Mouse (Mus musculus): ENCODE measurements around the gene Yjefn3. TPM values are rescaled to one million over a fixed set of nuclear protein-coding genes. Genes with fewer than 3 reads are reported as not detected.

Yjefn3 gene
- total and polyA plus RNA-seq, 2 experiments from 2014 or later: 10.7 to 13.3 TPM

- Histone ChIP-seq H3K27ac (peak overlapping the region; percentile 95), H3K4me2 (ENCODE audit: low read depth, low read length) (peak overlapping the region; percentile 74), H3K27me3 (ENCODE audit: insufficient read depth, low read length) (no peaks in the 10 kb centered on the region), H3K4me1 (ENCODE audit: insufficient read depth, low read length) (peaks cover 16% of the 10 kb centered on the region), H3K36me3 (ENCODE audit: insufficient read depth, low read length) (no peaks in the 10 kb centered on the region), H3K9me3 (ENCODE audit: low read length) (no peaks in the 10 kb centered on the region), H3K4me3 (ENCODE audit: low read length) (peak overlapping the region; percentile 76), H3K9ac (replicated peaks; ENCODE audit: low read length) (peak overlapping the region; percentile 73)
- TF ChIP-seq CTCF (IDR thresholded peaks at IDR 0.05; ENCODE audit: low read depth): peak; percentile 79
- DNase-seq (ENCODE audit: low spot score) (peak; percentile 97), ATAC-seq (peak; percentile 81)
- WGBS: 2% methylated on average over 41 of the region's 41 CpGs
Measured at GRCm38 (mm10) chr8:69901484-69902162, 889 bp downstream of the Yjefn3 start.

- no peak for DNase-seq (ENCODE audit: low spot score)
- H3K4me1 ChIP-seq (ENCODE audit: insufficient read depth, low read length): peaks cover 16% of the 10 kb centered on the region
- no peak for ATAC-seq
- peak overlapping the region; percentile 74 for H3K4me2 ChIP-seq (ENCODE audit: low read depth, low read length)
- no peaks in the 10 kb centered on the region for H3K9me3 ChIP-seq (ENCODE audit: low read length)
- WGBS: 18% methylated on average over 12 of the region's 12 CpGs
- H3K27me3 ChIP-seq (ENCODE audit: insufficient read depth, low read length): no peaks in the 10 kb centered on the region
- H3K4me3 ChIP-seq (ENCODE audit: low read length): peak overlapping the region; percentile 76
- no peak for TF ChIP-seq CTCF (IDR thresholded peaks at IDR 0.05; ENCODE audit: low read depth)
- H3K27ac ChIP-seq: peak overlapping the region; percentile 95
- peak overlapping the region; percentile 73 for H3K9ac ChIP-seq (replicated peaks; ENCODE audit: low read length)
- H3K36me3 ChIP-seq (ENCODE audit: insufficient read depth, low read length): no peaks in the 10 kb centered on the region
Measured at GRCm38 (mm10) chr8:69900895-69901451, 1.5 kb downstream of the Yjefn3 start.

- WGBS: 94% methylated on average over 2 of the region's 2 CpGs
- no peak for TF ChIP-seq CTCF (IDR thresholded peaks at IDR 0.05; ENCODE audit: low read depth)
- Histone ChIP-seq H3K4me1 (ENCODE audit: insufficient read depth, low read length) (peaks cover 16% of the 10 kb centered on the region), H3K27ac (no peak overlapping the region), H3K4me2 (ENCODE audit: low read depth, low read length) (peak overlapping the region; percentile 74; the same call in 1 of the 2 replicates), H3K4me3 (ENCODE audit: low read length) (no peak overlapping the region), H3K36me3 (ENCODE audit: insufficient read depth, low read length) (no peaks in the 10 kb centered on the region), H3K27me3 (ENCODE audit: insufficient read depth, low read length) (no peaks in the 10 kb centered on the region), H3K9me3 (ENCODE audit: low read length) (no peaks in the 10 kb centered on the region), H3K9ac (replicated peaks; ENCODE audit: low read length) (no peak overlapping the region)
- DNase-seq (ENCODE audit: low spot score) (no peak), ATAC-seq (no peak)
Measured at GRCm38 (mm10) chr8:69899876-69900275, 2.6 kb downstream of the Yjefn3 start.

GRCm38 (mm10) chr8:69897857-69898256 lies 4.7 kb downstream of the Yjefn3 start:
- no peak for TF ChIP-seq CTCF (IDR thresholded peaks at IDR 0.05; ENCODE audit: low read depth)
- H3K9me3 ChIP-seq (ENCODE audit: low read length): no peaks in the 10 kb centered on the region
- DNase-seq (ENCODE audit: low spot score) (no peak), ATAC-seq (no peak)
- no peak overlapping the region for H3K4me2 ChIP-seq (ENCODE audit: low read depth, low read length)
- no peak overlapping the region for H3K9ac ChIP-seq (replicated peaks; ENCODE audit: low read length)
- H3K4me1 ChIP-seq (ENCODE audit: insufficient read depth, low read length): peaks cover 8% of the 10 kb centered on the region
- H3K27me3 ChIP-seq (ENCODE audit: insufficient read depth, low read length): no peaks in the 10 kb centered on the region
- WGBS: 90% methylated on average over 6 of the region's 6 CpGs
- no peak overlapping the region for H3K27ac ChIP-seq
- H3K36me3 ChIP-seq (ENCODE audit: insufficient read depth, low read length): peaks cover 5% of the 10 kb centered on the region; the same call in 1 of the 2 replicates
- no peak overlapping the region for H3K4me3 ChIP-seq (ENCODE audit: low read length)

- no peak overlapping the region for H3K9ac ChIP-seq (replicated peaks; ENCODE audit: low read length)
- TF ChIP-seq CTCF (IDR thresholded peaks at IDR 0.05; ENCODE audit: low read depth): no peak
- H3K27ac ChIP-seq: no peak overlapping the region
- peaks cover 5% of the 10 kb centered on the region; the same call in 1 of the 2 replicates for H3K36me3 ChIP-seq (ENCODE audit: insufficient read depth, low read length)
- 65% methylated on average over 4 of the region's 4 CpGs for WGBS
- H3K4me3 ChIP-seq (ENCODE audit: low read length): no peak overlapping the region
- peaks cover 8% of the 10 kb centered on the region for H3K4me1 ChIP-seq (ENCODE audit: insufficient read depth, low read length)
- DNase-seq (ENCODE audit: low spot score) (no peak), ATAC-seq (no peak)
- no peaks in the 10 kb centered on the region for H3K27me3 ChIP-seq (ENCODE audit: insufficient read depth, low read length)
- no peak overlapping the region for H3K4me2 ChIP-seq (ENCODE audit: low read depth, low read length)
- no peaks in the 10 kb centered on the region for H3K9me3 ChIP-seq (ENCODE audit: low read length)
Measured at GRCm38 (mm10) chr8:69895772-69896451, 6.6 kb downstream of the Yjefn3 start.

- Histone ChIP-seq H3K4me3 (ENCODE audit: low read length) (no peak overlapping the region), H3K4me1 (ENCODE audit: insufficient read depth, low read length) (no peaks in the 10 kb centered on the region), H3K4me2 (ENCODE audit: low read depth, low read length) (no peak overlapping the region), H3K27me3 (ENCODE audit: insufficient read depth, low read length) (0 out of 2 replicates have a peak, but pooled peaks cover 8% of the 10 kb centered on the region), H3K9ac (replicated peaks; ENCODE audit: low read length) (no peak overlapping the region), H3K27ac (no peak overlapping the region), H3K36me3 (ENCODE audit: insufficient read depth, low read length) (peaks cover 5% of the 10 kb centered on the region; the same call in 1 of the 2 replicates), H3K9me3 (ENCODE audit: low read length) (no peaks in the 10 kb centered on the region)
- 46% methylated on average over 6 of the region's 6 CpGs for WGBS
- no peak for TF ChIP-seq CTCF (IDR thresholded peaks at IDR 0.05; ENCODE audit: low read depth)
- ATAC-seq (no peak), DNase-seq (ENCODE audit: low spot score) (no peak)
Measured at GRCm38 (mm10) chr8:69894836-69895332, 7.6 kb downstream of the Yjefn3 start.
